In the genomic region with DNA sequence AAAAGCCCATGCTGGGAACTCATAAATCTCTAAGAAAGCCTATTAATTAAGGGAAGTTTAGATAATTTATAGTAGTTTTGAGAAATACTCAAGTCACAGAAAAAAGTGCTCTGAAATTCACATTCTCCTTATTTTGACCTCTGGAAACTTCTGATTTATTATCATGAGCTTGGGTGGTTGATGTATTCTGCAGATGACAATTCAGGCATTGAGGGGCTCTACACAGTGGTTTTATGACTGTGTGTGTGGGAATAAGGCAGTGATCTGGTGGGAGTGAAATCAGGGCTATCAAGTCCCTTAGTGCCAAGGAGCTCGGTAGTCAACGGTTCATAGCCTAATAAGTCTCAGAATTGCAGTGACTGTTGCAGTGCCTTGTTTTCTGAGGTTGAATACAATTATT, we compare ENCODE assay signal across 24 mouse cellular contexts.
DNase-seq lines count a peak whose midpoint lies in the region; ATAC-seq and TF ChIP-seq lines count a peak whose summit lies in the region.
"Had no signal": no experiment of that assay in that cellular context is flagged by ENCODE, and none has a peak within 500 bp of the region (broad histone marks: within the 10 kb centered on the region; RNA-seq: fewer than 3 reads in every experiment).

No protein-coding gene starts in this region.

- TF ChIP-seq CTCF in kidney, postnatal 0 days (IDR thresholded peaks at IDR 0.05; ENCODE audit: low read depth): no peak
- no peak for TF ChIP-seq CTCF in cerebellum, adult 2 months (IDR thresholded peaks at IDR 0.05; ENCODE audit: borderline replicate concordance, insufficient read depth, low read depth, low read length)

- no peak overlapping the region for H3K4me3 ChIP-seq in kidney, embryonic 15.5 days (replicated peaks)
- no peak overlapping the region for H3K4me3 ChIP-seq in kidney, postnatal 0 days (replicated peaks; ENCODE audit: low read depth, low read length)
- no peak overlapping the region for H3K4me3 ChIP-seq in cerebellum, adult 2 months (replicated peaks; ENCODE audit: insufficient read depth, low read depth, low read length)
- H3K4me3 ChIP-seq: embryonic facial prominence, embryonic 10.5 days; embryonic facial prominence, embryonic 12.5 days; forebrain, embryonic 13.5 days; forebrain, embryonic 15.5 days had no signal

- H3K4me2 ChIP-seq in kidney, embryonic 15.5 days: no peak overlapping the region
- H3K4me2 ChIP-seq in kidney, postnatal 0 days (ENCODE audit: low read length): no peak overlapping the region
- H3K4me2 ChIP-seq: embryonic facial prominence, embryonic 12.5 days; forebrain, embryonic 13.5 days; forebrain, embryonic 15.5 days had no signal

- H3K27me3 ChIP-seq in kidney, embryonic 15.5 days: no peaks in the 10 kb centered on the region
- no peaks in the 10 kb centered on the region for H3K27me3 ChIP-seq in kidney, postnatal 0 days (ENCODE audit: insufficient read depth, low read length)
- H3K27me3 ChIP-seq in cerebellum, adult 2 months (ENCODE audit: control insufficient read depth, insufficient read depth, low read length): no peaks in the 10 kb centered on the region
- H3K27me3 ChIP-seq: CH12.LX; embryonic facial prominence, embryonic 12.5 days; forebrain, embryonic 13.5 days; forebrain, embryonic 15.5 days had no signal

- peak; percentile 79 for ATAC-seq in kidney, embryonic 15.5 days (replicated peaks; ENCODE audit: low FRiP score)
- no peak for ATAC-seq in kidney, postnatal 0 days (replicated peaks; ENCODE audit: low FRiP score, low read depth)
- ATAC-seq: CD4-positive, CD25-positive, alpha-beta regulatory T cell, adult 4 months; forebrain, embryonic 13.5 days; forebrain, embryonic 15.5 days; forebrain, postnatal 0 days had no signal

- TF ChIP-seq POLR2A in cerebellum, adult 2 months (IDR thresholded peaks at IDR 0.05; ENCODE audit: borderline replicate concordance, insufficient read depth, low read length): no peak

- no peak overlapping the region for H3K27ac ChIP-seq in kidney, embryonic 15.5 days
- no peak overlapping the region for H3K27ac ChIP-seq in kidney, postnatal 0 days
- no peak overlapping the region for H3K27ac ChIP-seq in cerebellum, adult 2 months (ENCODE audit: insufficient read depth, low read length)
- H3K27ac ChIP-seq: embryonic facial prominence, embryonic 10.5 days; embryonic facial prominence, embryonic 12.5 days; forebrain, embryonic 13.5 days; forebrain, embryonic 15.5 days had no signal

- no peak overlapping the region for H3K9ac ChIP-seq in kidney, embryonic 15.5 days
- no peak overlapping the region for H3K9ac ChIP-seq in kidney, postnatal 0 days (ENCODE audit: low read depth, low read length)
- H3K9ac ChIP-seq: embryonic facial prominence, embryonic 12.5 days; forebrain, embryonic 13.5 days; forebrain, embryonic 15.5 days; forebrain, postnatal 0 days had no signal

- no peaks in the 10 kb centered on the region for H3K4me1 ChIP-seq in kidney, embryonic 15.5 days
- no peaks in the 10 kb centered on the region for H3K4me1 ChIP-seq in kidney, postnatal 0 days (replicated peaks; ENCODE audit: insufficient read depth, low read length)
- no peaks in the 10 kb centered on the region for H3K4me1 ChIP-seq in cerebellum, adult 2 months (ENCODE audit: control insufficient read depth, insufficient read depth, low read length)
- H3K4me1 ChIP-seq: embryonic facial prominence, embryonic 10.5 days; embryonic facial prominence, embryonic 12.5 days; forebrain, embryonic 13.5 days; forebrain, embryonic 15.5 days had no signal

- peak; percentile 13 for DNase-seq in embryo, embryonic 11 days
- DNase-seq in embryo, embryonic 10 days (ENCODE audit: low spot score): no peak
- DNase-seq in kidney, adult 18-20 months: no peak
- peak; percentile 57 for DNase-seq in kidney, postnatal 0 days (ENCODE audit: low spot score)
- no peak for DNase-seq in kidney, adult 11 months
- DNase-seq in cerebellum, adult 2 months: no peak
- DNase-seq: adrenal gland, adult 2 months; adrenal gland, postnatal 10 days; adrenal gland, postnatal 25 days; B cell, adult 2 months; cerebellum, adult 11 months; cerebellum, adult 18-20 months; cerebellum, adult 9-10 months; cerebellum, postnatal 10 days; cerebellum, postnatal 25 days; forebrain, postnatal 0 days had no signal

- no peaks in the 10 kb centered on the region for H3K36me3 ChIP-seq in kidney, embryonic 15.5 days
- no peaks in the 10 kb centered on the region for H3K36me3 ChIP-seq in kidney, postnatal 0 days (ENCODE audit: insufficient read depth, low read length)
- H3K36me3 ChIP-seq: embryonic facial prominence, embryonic 10.5 days; embryonic facial prominence, embryonic 12.5 days; forebrain, embryonic 15.5 days; G1E had no signal

- H3K9me3 ChIP-seq in kidney, embryonic 15.5 days (replicated peaks): no peaks in the 10 kb centered on the region
- no peaks in the 10 kb centered on the region for H3K9me3 ChIP-seq in kidney, postnatal 0 days (replicated peaks; ENCODE audit: low read length)
- H3K9me3 ChIP-seq: embryonic facial prominence, embryonic 10.5 days; embryonic facial prominence, embryonic 12.5 days; forebrain, embryonic 13.5 days; forebrain, embryonic 15.5 days; G1E had no signal

- WGBS in kidney, embryonic 15.5 days: 9% methylated on average over 2 of the region's 2 CpGs
- WGBS in kidney, postnatal 0 days: 29% methylated on average over 2 of the region's 2 CpGs
- 88% methylated on average over 2 of the region's 2 CpGs for WGBS in cerebellum, adult 2 months

Comparison
In these comparisons a context has a peak if more than half of its experiments do, and no peak if none do; other contexts are left out.
1. DNase-seq: peak in embryo, embryonic 11 days (single experiment) and kidney, postnatal 0 days (single experiment); none in embryo, embryonic 10 days (single experiment), kidney, adult 18-20 months (single experiment), kidney, adult 11 months (single experiment) and cerebellum, adult 2 months (0 of 2).